Mouse (Mus musculus) CH12.LX (cell line): Measurements from ENCODE around the gene Fosl1.

Source experiments
- CHD2 ChIP-seq: IDR thresholded peaks from 2 replicates; pipeline ENCODE4 v1.6.1; 2011; ENCODE audit warnings: low read length, improper control_type of control experiment
- CTCF ChIP-seq, 2 experiments: IDR thresholded peaks in 1 of 2; conservative IDR thresholded peaks in 1 of 2; 2 replicates each; pipeline ENCODE4 v1.5.1; 2011 to 2012; ENCODE audit warnings: low read depth in 2 of 2, low read length in 2 of 2, improper control_type of control experiment in 1 of 2, inconsistent platforms in 1 of 2, mild to moderate bottlenecking in 1 of 2, moderate library complexity in 1 of 2
- POLR2A ChIP-seq: IDR thresholded peaks from 2 replicates; pipeline ENCODE4 v1.6.1; 2011; ENCODE audit warnings: low read depth, mild to moderate bottlenecking, improper control_type of control experiment, low read length
- POLR2AphosphoS2 ChIP-seq: IDR thresholded peaks from 2 replicates; pipeline ENCODE4 v1.6.1; 2011; ENCODE audit warnings: low read depth, low read length, improper control_type of control experiment
- ZKSCAN1 ChIP-seq: IDR thresholded peaks from 2 replicates; pipeline ENCODE4 v1.6.1; 2012; ENCODE audit warnings: low read depth, inconsistent platforms, low read length, improper control_type of control experiment, borderline replicate concordance

DNA sequence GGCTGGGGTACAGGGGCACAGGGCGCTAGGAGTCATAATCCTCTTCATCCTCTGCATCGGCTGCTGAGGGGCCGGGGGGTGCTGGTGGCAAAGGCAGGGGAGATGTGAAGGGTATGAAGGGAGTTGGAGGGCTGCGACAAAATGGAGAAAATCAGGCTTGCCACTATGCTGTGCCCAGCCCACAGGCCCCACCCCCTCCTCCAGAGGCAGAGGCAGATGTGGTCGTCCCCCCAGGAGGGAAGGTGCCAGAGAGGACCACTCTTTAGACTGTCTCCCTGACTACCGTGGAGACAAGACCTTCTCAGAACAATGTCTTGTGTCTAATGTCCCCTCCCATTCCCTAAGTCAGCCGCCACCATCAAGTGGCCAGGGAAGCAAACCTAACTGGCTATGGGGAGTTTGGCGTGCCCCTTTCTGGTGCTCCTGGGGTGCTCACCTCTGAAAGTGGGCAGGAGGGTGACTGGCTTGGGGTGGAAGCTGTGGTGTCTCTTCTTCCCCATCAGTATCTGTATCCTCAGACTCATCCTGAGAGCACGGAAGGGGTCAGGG, 24.4 kb upstream of the Fosl1 start:
- TF ChIP-seq POLR2AphosphoS2, result no peak
- no peak for TF ChIP-seq POLR2A
- TF ChIP-seq CHD2, result no peak
- no peak for TF ChIP-seq ZKSCAN1
- TF ChIP-seq CTCF (conservative IDR thresholded peaks at IDR 0.05 in 1 of 2, IDR thresholded peaks at IDR 0.05 in 1 of 2; ENCODE audit: low read depth in 2 of 2, low read length in 2 of 2), result no peak
